Mouse (Mus musculus): Measurements from ENCODE around the gene Acap2.

DNA sequence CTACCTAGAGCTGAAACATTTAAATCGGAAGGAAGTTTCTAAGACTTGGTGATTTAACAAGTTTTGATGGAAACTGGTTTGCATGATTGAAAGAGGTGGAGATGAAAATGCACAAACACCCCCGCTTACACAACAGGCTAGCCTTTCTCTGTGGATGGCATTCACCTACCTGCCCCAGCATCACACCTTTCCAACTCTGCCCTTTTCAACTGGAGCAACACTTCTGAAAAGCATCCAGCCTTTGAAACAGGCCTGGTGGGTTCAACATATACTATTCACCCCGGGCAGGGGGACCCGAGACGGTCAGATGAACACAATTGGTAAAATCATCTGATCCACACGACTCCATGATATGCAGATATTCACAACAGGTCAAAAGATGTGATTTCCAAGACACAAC, 119.2 kb downstream of the Acap2 start:
- TF ChIP-seq CTCF (IDR thresholded peaks at IDR 0.05; ENCODE audit: low read depth): no peak
- TF ChIP-seq EP300 (IDR thresholded peaks at IDR 0.05; ENCODE audit: low read depth): no peak

Data from heart, postnatal 0 days (tissue).